Mouse (Mus musculus) brain, embryonic 14.5 days (tissue): Measurements from ENCODE around the gene Adgrg2. TPM values are rescaled to one million over a fixed set of nuclear protein-coding genes. Genes with fewer than 3 reads are reported as not detected.

Experiments used
- DNase-seq: peaks from one replicate; pipeline ENCODE4 v3.0.0-alpha.2; 2011; ENCODE audit warnings: low read depth
- CTCF ChIP-seq: fragments of 200-500 bp; IDR thresholded peaks from 2 replicates; pipeline ENCODE4 v1.5.1; 2012; ENCODE audit warnings: inconsistent platforms, mild to moderate bottlenecking, moderate library complexity, borderline replicate concordance; ENCODE audit not compliant: insufficient read depth, insufficient read length; ENCODE audit errors: extremely low read depth
- POLR2A ChIP-seq: fragments of 200-500 bp; IDR thresholded peaks from 2 replicates; pipeline ENCODE4 v1.6.1; 2012; ENCODE audit warnings: mild to moderate bottlenecking, inconsistent platforms, borderline replicate concordance; ENCODE audit not compliant: poor library complexity, insufficient read depth, insufficient read length, severe bottlenecking; ENCODE audit errors: extremely low read depth
- polyA plus RNA-seq: library from polyadenylated mRNA; depleted of rRNA; stranded (reverse); fragments of >200 nt; gene quantifications from 2 replicates; pipeline ENCODE4 v1.2.3, GENCODE M21; 2012; rRNA removed

The Adgrg2 gene
- polyA plus RNA-seq: 2.0 and 2.4 TPM in 2 replicates

DNA sequence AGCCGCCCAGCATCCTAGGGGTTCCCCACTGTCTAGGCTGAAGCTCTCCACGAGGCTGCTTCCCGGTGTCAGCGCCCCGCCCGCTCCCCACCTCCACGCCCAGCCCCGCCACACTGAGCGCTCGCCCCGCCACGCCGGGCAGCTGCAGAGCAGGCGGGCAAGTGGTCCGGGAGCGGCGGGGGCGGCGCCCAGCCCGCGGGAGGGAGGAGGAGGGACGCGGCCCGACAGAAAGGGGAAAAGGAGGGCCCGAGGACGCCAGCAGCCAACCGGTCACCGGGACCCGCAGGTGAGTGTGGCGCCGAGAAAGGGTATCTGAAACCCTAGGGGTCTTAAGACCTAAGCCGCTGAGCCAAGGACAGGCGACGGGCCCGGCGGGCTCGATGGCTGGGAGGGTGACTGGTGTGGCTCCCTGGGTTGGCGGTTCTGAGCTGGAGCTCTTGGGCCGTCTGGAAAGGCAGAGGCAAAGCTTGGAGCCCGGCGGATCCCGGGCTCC lies at the start of gene Adgrg2:
Adgrg2 (plus strand) TSS at position 227 of the 493 bp plus-strand sequence.
- TF ChIP-seq POLR2A: no peak
- TF ChIP-seq CTCF: no peak
- DNase-seq: peak; percentile 25

GRCm38 (mm10) chrX:160350995-160351394 lies 39.5 kb upstream of the Adgrg2 start:
- peak; percentile 14 for DNase-seq
- TF ChIP-seq CTCF (no peak), POLR2A (no peak)

- TF ChIP-seq POLR2A (no peak), CTCF (no peak)
- DNase-seq: peak; percentile 49
Observed at GRCm38 (mm10) chrX:160351967-160352677, 38.4 kb upstream of the Adgrg2 start.

DNA sequence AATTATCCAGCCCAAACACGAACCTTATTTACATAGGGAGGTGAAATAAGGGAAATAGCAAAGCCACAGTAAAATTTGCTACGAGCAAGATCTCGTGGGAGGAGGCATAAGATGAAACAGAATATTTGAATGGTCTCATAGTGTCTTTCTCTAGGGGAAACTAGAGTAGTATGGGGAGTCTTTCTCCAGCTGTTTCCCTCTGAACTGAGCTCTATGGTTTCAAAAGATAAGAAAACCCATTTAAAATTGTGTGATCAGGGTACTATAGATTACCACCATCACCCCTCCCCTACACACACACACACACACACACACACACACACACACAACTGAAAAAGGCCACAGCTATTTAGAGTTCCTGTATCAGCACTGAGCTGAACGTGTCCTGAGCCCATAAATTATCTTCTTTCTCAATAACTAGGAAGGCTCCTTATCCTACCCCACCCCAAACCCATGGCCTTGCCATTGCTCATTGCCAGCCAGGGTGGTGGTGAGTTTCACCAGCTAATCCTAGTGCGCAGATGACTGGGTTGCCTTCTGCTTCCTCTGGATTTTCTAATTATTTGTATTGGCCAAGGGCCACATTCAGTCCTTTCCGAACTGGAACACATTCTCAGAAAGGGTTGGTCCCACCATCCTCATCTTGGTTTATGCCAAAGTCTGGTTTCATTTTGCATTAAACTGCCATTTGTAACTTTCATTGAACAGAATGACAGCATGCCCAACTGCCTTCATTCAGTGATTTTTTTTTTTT lies 5.6 kb upstream of the Adgrg2 start:
- TF ChIP-seq POLR2A (no peak), CTCF (no peak)
- DNase-seq: no peak

DNA sequence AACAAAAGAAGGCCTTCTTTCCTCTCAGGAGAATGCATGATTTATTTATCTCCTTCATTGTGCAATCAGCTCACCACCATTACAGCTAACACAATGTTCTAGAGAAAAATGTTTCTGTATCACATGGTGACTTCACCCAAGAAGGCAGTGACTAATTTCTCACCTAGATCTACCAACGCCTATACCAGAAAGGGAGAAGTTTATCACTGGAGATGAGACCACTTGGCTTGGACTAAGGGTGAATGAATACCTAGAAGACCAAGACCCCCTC lies 5.1 kb upstream of the Adgrg2 start:
- no peak for DNase-seq
- no peak for TF ChIP-seq CTCF
- no peak for TF ChIP-seq POLR2A

DNA sequence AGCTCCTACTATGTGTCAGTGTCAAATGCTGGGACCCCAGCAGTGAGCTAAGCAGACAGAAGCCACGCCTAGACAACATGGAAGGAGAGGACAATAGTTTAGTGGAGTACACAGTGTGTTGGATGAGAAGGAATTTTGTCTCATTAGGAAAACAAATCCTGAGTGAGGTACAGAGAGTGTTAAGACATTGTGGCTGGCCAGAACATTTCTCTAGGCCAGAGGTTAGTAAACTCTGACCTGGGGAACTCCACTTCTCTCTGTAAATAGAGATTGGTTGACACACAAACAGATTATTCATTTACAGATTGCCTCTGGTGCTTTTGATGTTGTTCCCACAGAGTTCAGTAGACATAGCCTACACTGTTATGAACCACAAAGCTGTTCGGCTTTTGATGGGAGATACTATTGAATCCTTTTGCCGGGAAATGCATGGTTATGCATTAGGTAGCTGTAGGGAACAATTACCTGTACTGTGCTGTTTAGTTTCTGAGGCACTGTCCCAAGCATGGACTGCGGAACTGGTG lies 22.5 kb downstream of the Adgrg2 start:
- DNase-seq: no peak
- TF ChIP-seq POLR2A (no peak), CTCF (no peak)

DNA sequence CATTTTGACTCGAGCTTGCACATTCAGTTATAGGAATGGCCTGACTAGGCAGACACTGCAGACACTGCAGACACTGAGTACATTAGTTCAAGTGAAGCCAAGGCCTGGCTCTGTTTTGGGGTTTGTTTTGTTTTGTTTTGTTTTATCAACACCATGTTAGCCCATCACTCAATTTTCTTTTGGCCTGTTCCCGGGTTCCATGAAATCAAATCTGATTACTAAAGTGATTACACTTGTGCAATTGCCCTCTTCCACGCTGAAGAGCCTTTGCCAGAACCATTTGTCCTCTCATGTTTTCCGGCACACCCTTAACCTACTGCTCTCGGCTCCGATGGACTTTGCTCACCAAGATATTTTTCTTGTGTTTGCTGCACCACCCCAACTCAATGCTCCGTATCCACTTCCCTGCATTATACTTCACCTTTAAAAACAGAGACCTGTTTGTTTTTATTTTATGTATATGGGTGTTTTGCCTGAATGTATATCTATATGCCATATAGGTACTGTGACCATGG lies 23.4 kb downstream of the Adgrg2 start:
- DNase-seq: no peak

GRCm38 (mm10) chrX:160418397-160418796 lies 27.9 kb downstream of the Adgrg2 start:
- no peak for TF ChIP-seq POLR2A
- no peak for TF ChIP-seq CTCF
- no peak for DNase-seq

More for the DNA sequence above, 23.4 kb downstream of the Adgrg2 start:
- TF ChIP-seq POLR2A (no peak), CTCF (no peak)

- DNase-seq: no peak
- TF ChIP-seq POLR2A: no peak
- no peak for TF ChIP-seq CTCF
Observed at GRCm38 (mm10) chrX:160423737-160424136, 33.2 kb downstream of the Adgrg2 start.

DNA sequence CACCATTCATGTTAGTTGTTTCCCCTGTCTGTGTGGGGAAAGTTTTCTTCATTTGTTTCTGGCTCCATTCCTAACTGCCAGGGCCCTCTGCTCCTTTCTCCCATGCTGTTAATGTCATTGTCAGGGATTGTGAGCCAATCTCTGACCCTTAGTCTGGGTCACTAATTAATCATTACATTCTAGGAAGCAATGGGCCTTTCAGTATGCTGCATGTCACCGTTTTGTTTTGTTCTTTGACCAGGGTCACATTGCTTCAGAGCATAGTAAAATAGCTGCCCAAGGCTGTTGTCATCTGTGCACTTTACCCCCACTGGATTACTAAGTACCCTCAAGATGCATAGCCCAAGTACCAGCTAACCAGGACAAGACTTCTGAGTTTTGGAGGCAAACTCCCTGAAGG lies 36.0 kb downstream of the Adgrg2 start:
- no peak for DNase-seq
- TF ChIP-seq CTCF: no peak
- no peak for TF ChIP-seq POLR2A

DNA sequence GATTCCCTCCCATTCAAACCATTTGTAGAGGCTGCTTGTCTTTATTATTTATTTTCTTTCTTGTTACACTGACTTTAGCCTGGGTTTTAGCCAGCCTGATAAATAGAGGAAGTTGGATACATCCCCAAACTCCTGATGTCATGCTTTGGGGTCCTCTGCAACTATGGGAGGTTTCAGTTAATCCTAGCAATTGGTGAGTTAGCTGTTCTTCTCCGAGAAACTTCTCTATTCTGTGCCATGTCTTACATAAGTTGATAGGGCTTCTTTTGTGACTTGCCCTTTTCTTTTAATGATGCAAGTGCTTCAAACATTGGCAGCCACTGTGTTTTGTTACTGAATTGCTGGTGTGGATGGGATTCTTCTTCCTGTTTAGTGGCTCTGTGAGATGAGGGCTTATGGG lies 36.4 kb downstream of the Adgrg2 start:
- no peak for DNase-seq
- TF ChIP-seq CTCF (no peak), POLR2A (no peak)

DNA sequence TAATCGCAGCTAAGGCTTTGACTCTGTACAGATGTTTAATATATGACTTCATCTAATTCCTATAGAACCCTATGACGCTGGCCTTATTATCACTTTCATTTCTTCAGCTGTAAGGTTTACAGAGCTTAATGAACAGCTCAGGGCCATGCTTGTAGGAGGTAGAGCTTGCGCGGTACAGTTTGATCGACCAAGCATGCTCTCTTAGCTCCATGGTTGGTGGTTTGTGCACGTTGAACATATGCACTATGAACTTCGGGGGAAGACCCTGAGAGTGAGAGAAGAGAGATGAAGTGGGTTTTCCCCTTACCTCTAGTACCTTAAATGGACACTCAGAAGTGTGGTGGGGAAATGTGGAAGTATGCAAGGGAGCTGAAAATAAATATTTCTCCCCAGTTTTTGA lies 41.7 kb downstream of the Adgrg2 start:
- TF ChIP-seq CTCF (no peak), POLR2A (no peak)
- DNase-seq: no peak

GRCm38 (mm10) chrX:160441272-160441671 lies 50.8 kb downstream of the Adgrg2 start:
- no peak for TF ChIP-seq POLR2A
- TF ChIP-seq CTCF: no peak
- no peak for DNase-seq
